Mouse (Mus musculus): ENCODE data around the gene Gm45261.

Gm45261 gene

DNA sequence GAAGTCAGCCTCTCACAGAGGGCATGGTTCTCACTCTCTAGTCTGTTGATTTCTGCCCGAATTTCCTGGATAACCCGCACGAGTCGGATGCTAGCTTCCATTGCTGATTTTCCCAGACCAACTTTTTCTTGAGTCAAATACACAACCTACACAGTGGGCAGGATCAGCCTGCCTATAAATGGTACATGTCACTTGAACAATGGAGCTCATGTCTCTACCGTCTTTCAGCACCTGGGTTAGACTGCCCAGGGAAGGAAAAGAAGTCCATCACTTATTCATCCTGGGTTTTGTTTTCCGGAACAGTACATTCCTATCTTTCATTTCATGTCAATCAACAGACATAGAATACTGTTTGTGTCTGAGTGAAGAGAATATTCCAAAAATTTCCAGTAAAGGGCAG is at the start of gene Gm45261:
Gene Gm45261 (minus strand): TSS at position 101 of the 400 bp plus-strand sequence.
- CTCF ChIA-PET, result no interaction called here
- POLR2A ChIA-PET, result interaction anchor here in 1 of 4 experiments (0.7 kb wide), 1 partner anchor 24 kb away, joined by 3 read pairs; no protein-coding TSS in a partner anchor

DNA sequence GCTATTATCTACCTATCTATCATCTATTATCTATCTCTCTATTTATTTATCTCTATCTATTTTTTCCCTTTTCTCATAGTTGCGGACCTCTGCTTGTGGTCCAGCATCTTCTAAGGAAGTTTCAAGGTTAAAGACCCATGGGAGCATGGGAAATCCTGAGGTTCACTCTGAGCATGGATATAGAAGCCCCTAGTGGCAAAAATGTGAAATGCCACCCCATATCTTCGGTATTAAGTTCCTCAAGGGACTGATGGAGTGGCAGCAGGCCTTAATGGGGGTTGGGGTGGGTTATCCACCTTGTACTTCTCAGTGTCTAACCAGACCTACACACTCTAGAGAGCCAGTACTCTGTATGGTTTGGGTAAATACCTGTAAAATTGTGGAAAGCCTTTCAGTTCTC is 43.5 kb upstream of the Gm45261 start:
- ChIA-PET POLR2A (no interaction called here), CTCF (no interaction called here)

- POLR2A ChIA-PET, result no interaction called here
- CTCF ChIA-PET, result no interaction called here
Observed at GRCm38 (mm10) chr1:80504081-80504480, 42.8 kb upstream of the Gm45261 start.

- POLR2A ChIA-PET, result no interaction called here
- CTCF ChIA-PET, result no interaction called here
Observed at GRCm38 (mm10) chr1:80502456-80503165, 41.4 kb upstream of the Gm45261 start.

- POLR2A ChIA-PET, result no interaction called here
Observed at GRCm38 (mm10) chr1:80499264-80499663, 38.0 kb upstream of the Gm45261 start.

DNA sequence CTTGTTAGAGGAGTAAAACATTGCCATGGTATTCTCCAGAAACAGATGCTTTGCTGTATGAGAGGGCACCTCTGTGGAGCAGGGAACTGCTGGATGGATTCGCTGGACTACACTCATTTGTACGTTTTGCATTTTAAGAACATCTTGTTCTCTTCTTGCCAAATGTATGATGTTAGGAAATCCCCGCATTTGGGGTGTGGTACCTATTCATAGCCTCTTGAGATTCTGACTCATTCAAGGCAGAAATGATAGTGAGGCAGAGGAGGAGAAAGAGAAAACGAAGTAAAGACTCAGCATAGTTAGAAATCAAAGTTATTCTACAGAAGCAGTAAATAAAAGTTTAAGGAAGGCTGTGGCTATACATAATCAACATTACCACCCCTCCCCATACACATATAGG is 35.1 kb upstream of the Gm45261 start:
- CTCF ChIA-PET, result no interaction called here
- POLR2A ChIA-PET, result no interaction called here

More at GRCm38 (mm10) chr1:80499264-80499663, 38.0 kb upstream of the Gm45261 start:
- CTCF ChIA-PET, result no interaction called here

DNA sequence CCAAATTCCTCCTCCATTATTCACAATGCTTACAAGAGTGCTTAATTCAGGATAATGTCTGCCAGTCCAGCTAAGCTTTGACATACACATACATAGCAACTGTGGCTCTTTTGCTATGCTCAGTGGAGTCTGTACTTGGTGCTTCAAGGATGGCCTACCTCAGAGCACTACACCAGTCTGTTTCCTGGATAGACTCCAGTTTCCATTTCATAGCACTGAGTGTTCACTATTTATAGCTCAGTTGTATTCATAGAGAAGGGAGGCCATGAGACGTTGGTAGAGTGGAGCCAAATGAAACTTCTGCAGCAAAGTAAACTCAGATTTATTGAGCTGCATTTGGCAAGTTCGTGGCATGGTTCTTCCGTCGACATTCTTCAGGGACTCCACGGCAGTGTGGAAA is 22.2 kb upstream of the Gm45261 start:
- ChIA-PET CTCF (no interaction called here), POLR2A (no interaction called here)

DNA sequence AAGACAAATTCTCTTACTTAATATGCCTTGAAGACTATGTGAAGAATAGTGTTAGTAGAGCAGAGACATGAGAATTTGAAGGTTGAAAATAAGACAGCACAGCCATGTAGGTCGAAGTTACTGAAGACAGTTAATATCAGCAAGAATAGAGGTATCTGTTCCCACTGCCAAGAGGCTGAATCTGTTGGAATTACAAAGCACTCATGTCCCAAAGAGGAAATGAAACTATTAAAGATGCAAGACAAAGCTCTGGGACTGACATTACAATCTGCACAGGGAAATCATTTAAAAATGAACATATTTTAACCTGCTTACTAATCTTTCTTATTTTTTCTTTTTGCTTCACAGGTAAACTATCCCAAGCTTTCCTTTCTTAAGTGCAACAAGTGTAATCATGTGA is 13.7 kb upstream of the Gm45261 start:
- ChIA-PET POLR2A (no interaction called here), CTCF (no interaction called here)

DNA sequence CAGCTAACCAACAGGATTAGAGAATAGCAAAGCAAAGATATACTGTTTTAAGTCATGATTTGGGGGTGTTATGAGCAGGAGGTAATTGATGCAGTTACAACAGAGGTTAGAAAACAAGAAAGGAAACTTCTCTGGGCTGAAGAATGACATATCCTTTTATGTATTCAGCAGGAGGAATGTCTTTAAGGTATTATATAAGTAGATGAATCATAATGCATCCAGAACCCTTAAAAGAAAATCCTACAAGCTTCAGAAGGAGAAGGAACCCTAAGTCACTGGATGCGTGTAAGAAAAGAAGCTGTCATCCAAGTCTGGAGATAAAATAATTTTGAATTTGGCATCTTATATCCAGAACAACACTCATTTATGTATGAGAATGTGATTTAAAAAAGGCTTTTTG is 11.1 kb upstream of the Gm45261 start:
- POLR2A ChIA-PET, result no interaction called here
- CTCF ChIA-PET, result no interaction called here

GRCm38 (mm10) chr1:80459923-80460322 is 1.3 kb downstream of the Gm45261 start:
- ChIA-PET POLR2A (no interaction called here), CTCF (no interaction called here)

- POLR2A ChIA-PET, result no interaction called here
- CTCF ChIA-PET, result interaction anchor here in 2 of 4 experiments (0.5 to 0.6 kb wide), 2 partner anchors 220 to 728 kb away, joined by 4 to 6 read pairs; no protein-coding TSS in a partner anchor
Observed at GRCm38 (mm10) chr1:80459477-80459876, 1.8 kb downstream of the Gm45261 start.

DNA sequence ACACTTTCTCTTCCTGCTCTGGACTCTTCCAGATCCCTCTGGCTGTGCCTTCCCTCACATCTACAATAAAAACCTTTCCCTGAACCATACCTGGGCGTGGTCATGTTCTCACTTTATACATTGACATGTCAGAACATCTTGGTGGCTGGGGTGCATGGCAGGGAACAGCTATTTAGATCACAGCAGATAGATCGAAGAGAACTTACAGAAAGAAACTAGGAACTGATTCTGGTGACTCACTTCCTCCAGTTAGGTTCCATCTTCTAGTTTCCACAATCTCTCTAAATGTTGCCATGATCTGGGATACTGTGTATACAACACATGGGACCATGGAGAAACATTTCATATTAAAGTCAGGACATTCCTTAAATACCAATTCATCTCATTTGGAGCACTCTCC is 7.3 kb downstream of the Gm45261 start:
- ChIA-PET CTCF (no interaction called here), POLR2A (no interaction called here)

DNA sequence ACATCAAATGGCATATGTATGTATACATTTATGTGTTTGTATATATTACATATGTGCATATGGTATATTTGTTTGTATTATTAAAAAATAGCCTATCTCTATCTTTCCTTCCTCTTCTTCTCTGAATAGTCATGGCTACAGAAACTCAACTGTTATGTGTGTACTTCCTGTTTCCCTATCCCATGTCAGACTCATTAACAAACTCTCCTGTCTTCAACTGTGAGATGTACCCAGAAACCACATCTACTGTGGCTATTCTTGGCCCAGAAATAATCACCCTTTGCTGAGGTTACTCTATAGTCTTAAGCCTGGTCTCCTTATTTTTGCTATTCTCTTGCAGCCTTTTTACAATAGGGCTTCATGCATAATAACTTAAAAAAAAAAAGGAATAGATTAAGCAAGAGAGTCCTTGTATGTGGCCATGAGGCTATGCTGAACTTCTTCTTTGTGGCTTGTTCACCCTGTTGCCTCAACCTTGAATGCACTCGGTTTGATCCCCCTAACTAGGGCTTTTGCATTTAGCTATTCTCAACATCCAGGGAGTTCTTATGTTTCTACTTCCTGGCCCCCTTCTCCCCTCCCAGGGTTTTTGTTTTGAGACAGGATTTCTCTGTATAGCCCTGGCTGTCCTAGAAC is 9.2 kb downstream of the Gm45261 start:
- ChIA-PET POLR2A (no interaction called here), CTCF (no interaction called here)

- CTCF ChIA-PET, result interaction anchor here in 1 of 4 experiments (0.6 kb wide), 1 partner anchor 609 kb away, joined by 4 read pairs; no protein-coding TSS in a partner anchor
- POLR2A ChIA-PET, result no interaction called here
Observed at GRCm38 (mm10) chr1:80447554-80447953, 13.7 kb downstream of the Gm45261 start.

- POLR2A ChIA-PET, result no interaction called here
- CTCF ChIA-PET, result no interaction called here
Observed at GRCm38 (mm10) chr1:80440911-80441310, 20.3 kb downstream of the Gm45261 start.

DNA sequence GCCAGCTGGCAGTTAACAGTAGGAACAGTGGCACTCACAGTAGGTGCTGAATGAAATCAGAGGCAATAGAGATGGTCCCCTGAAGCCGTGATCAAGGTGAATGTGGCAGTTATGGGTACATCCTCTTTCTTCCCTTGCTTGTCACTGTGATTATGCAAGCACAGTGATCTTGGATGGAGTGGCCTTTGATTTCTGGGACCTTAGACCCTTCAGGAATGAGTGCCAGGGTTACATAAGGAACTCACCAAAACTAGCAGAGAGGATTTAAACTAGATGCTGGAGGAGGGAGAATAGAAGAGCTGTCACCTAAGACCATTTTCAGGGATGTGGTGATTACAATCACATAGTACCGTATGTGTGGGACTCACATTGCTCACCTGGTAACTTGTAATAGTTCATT is 22.7 kb downstream of the Gm45261 start:
- POLR2A ChIA-PET, result no interaction called here
- CTCF ChIA-PET, result no interaction called here

DNA sequence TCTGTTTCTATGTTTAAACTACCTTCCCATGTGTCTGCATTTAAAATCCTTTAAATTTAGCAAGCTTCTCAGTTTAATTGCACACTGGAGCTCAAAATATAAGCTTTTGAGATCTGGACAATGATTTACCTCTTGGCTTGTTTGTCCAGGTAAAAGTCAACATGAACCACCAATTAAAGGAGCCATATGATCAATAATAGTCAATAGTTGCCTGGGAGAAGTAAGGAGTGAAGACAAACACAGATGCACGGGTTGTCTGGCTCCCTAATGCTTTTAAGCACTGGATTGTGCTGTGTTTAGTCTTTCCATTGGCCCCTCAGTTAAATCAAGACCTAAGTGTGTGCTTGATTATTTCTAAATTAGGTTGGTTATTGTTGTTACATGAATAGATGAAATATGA is 33.3 kb downstream of the Gm45261 start:
- CTCF ChIA-PET, result no interaction called here
- POLR2A ChIA-PET, result no interaction called here

GRCm38 (mm10) chr1:80427425-80427824 is 33.8 kb downstream of the Gm45261 start:
- POLR2A ChIA-PET, result no interaction called here

DNA sequence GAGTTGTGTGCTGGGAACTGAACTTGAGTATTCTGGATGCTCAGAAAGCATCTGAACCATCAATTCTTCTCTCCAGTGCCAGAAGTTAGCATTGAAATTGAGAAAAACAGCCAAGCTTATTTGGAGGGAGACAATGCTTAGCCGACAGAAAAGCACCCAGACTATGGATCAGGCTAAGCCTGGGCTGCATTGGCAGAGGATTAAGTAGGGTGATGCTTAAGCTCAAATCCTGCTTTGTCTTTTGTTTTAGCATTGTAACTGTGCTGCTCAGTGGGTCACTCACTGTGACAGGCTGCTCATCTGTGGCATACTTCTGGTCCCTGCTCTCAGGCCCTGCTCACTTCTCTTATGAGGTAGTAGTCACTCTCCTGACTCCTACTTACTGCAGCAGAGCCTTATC is 36.6 kb downstream of the Gm45261 start:
- ChIA-PET POLR2A (no interaction called here), CTCF (no interaction called here)

More at GRCm38 (mm10) chr1:80427425-80427824, 33.8 kb downstream of the Gm45261 start:
- CTCF ChIA-PET, result no interaction called here

- ChIA-PET POLR2A (no interaction called here), CTCF (interaction anchor here in 1 of 4 experiments (0.6 kb wide), 1 partner anchor 185 kb away, joined by 5 read pairs; no protein-coding TSS in a partner anchor)
Observed at GRCm38 (mm10) chr1:80418321-80419045, 42.8 kb downstream of the Gm45261 start.

DNA sequence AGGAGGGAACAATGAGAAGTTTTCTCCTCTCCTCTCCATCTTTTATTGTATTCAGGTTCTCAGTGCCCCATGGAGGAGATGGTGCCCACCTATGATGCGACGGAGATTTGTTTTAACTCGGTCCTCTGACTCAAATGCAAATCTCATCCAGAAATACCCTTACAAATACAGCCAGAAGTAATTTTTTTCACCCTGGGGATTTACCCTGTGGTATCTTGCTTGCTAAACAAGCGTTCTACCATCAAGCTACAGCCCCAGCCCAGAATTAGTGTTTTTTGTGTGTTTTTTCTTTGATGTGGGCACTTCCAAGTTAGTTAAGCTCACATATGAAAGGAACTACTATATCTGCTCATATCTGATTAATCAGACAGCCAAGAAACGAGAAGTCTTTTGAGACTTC is 44.9 kb downstream of the Gm45261 start:
- ChIA-PET POLR2A (no interaction called here), CTCF (no interaction called here)

Measured in embryonic stem cell, embryonic (primary cell).